Mouse (Mus musculus) CH12.LX (cell line): ENCODE results near the gene Uba2. TPM values are rescaled to one million over a fixed set of nuclear protein-coding genes. Genes with fewer than 3 reads are reported as not detected.

Experiments used
- DNase-seq: peaks from one replicate; pipeline ENCODE4 v3.0.0-alpha.2; 2013; ENCODE audit errors: extremely low read depth
- H3K27ac ChIP-seq: 2 replicates; pipeline ENCODE4 v1.5.1; 2012; ENCODE audit warnings: low read depth, mild to moderate bottlenecking, control low read depth, moderate library complexity; ENCODE audit not compliant: insufficient read depth
- H3K27me3 ChIP-seq: replicated peaks from 2 replicates; pipeline ENCODE3; 2012; ENCODE audit warnings: inconsistent platforms
- H3K36me3 ChIP-seq, 2 experiments: replicated peaks in 1 of 2; 2 replicates each; pipeline versions ENCODE3 to v1.6.1; 2012; ENCODE audit warnings: inconsistent platforms in 1 of 2, low read length in 1 of 2, mild to moderate bottlenecking in 1 of 2, mixed read lengths in 1 of 2, moderate library complexity in 1 of 2; ENCODE audit not compliant: control insufficient read depth in 1 of 2, insufficient read depth in 1 of 2
- H3K4me1 ChIP-seq, 2 experiments: 2 replicates each; pipeline ENCODE4 v1.6.1; 2012; ENCODE audit warnings: inconsistent platforms in 1 of 2, moderate library complexity in 1 of 2; ENCODE audit not compliant: insufficient read depth in 2 of 2, control insufficient read depth in 1 of 2
- H3K4me2 ChIP-seq: 2 replicates; pipeline ENCODE4 v1.6.1; 2012; ENCODE audit warnings: low read depth, mild to moderate bottlenecking, control low read depth; ENCODE audit not compliant: poor library complexity, insufficient read depth, severe bottlenecking
- H3K4me3 ChIP-seq, 3 experiments: fragments of 150-350 bp in 1 of 3; sonication (generic) in 1 of 3; replicated peaks in 1 of 3; 2 replicates each; pipeline versions ENCODE3 to v1.5.1; 2011 to 2012; ENCODE audit warnings: low read depth in 2 of 3, low read length in 2 of 3, mild to moderate bottlenecking in 2 of 3, moderate library complexity in 2 of 3, control low read depth in 1 of 3, improper control_type of control experiment in 1 of 3, inconsistent platforms in 1 of 3, mixed read lengths in 1 of 3; ENCODE audit not compliant: poor library complexity in 1 of 3
- H3K79me2 ChIP-seq: replicated peaks from 2 replicates; pipeline ENCODE4 v1.6.1; 2012; ENCODE audit warnings: mild to moderate bottlenecking, moderate library complexity; ENCODE audit not compliant: control insufficient read depth, poor library complexity, insufficient read depth, severe bottlenecking; ENCODE audit errors: extremely low read depth
- H3K9ac ChIP-seq: 2 replicates; pipeline ENCODE4 v1.6.1; 2012; ENCODE audit warnings: low read depth, mild to moderate bottlenecking, control low read depth, moderate library complexity; ENCODE audit not compliant: insufficient read depth
- H3K9me3 ChIP-seq: replicated peaks from 2 replicates; pipeline ENCODE3; 2012; ENCODE audit warnings: low read length, inconsistent platforms, mixed read lengths
- BHLHE40 ChIP-seq: IDR thresholded peaks from 2 replicates; pipeline ENCODE4 v1.6.1; 2011; ENCODE audit warnings: mild to moderate bottlenecking, low read depth, low read length, improper control_type of control experiment
- CHD1 ChIP-seq: IDR thresholded peaks from 2 replicates; pipeline ENCODE4 v1.6.1; 2012; ENCODE audit warnings: low read depth, low read length, improper control_type of control experiment, inconsistent platforms
- CHD2 ChIP-seq: IDR thresholded peaks from 2 replicates; pipeline ENCODE4 v1.6.1; 2011; ENCODE audit warnings: low read length, improper control_type of control experiment
- CTCF ChIP-seq, 2 experiments: IDR thresholded peaks in 1 of 2; conservative IDR thresholded peaks in 1 of 2; 2 replicates each; pipeline ENCODE4 v1.5.1; 2011 to 2012; ENCODE audit warnings: low read depth in 2 of 2, low read length in 2 of 2, improper control_type of control experiment in 1 of 2, inconsistent platforms in 1 of 2, mild to moderate bottlenecking in 1 of 2, moderate library complexity in 1 of 2
- E2F4 ChIP-seq: IDR thresholded peaks from 2 replicates; pipeline ENCODE4 v1.6.1; 2011; ENCODE audit warnings: low read depth, low read length, improper control_type of control experiment; ENCODE audit not compliant: insufficient replicate concordance
- ETS1 ChIP-seq: conservative IDR thresholded peaks from 2 replicates; pipeline ENCODE4 v1.6.1; 2012; ENCODE audit warnings: low read depth, mild to moderate bottlenecking, inconsistent platforms, low read length, improper control_type of control experiment, moderate library complexity
- GABPA ChIP-seq: IDR thresholded peaks from 2 replicates; pipeline ENCODE4 v1.6.1; 2012; ENCODE audit warnings: low read depth, low read length, improper control_type of control experiment, inconsistent platforms; ENCODE audit not compliant: insufficient replicate concordance
- HCFC1 ChIP-seq: IDR thresholded peaks from 2 replicates; pipeline ENCODE4 v1.6.1; 2012; ENCODE audit warnings: low read depth, mild to moderate bottlenecking, inconsistent platforms, low read length, improper control_type of control experiment
- JUN ChIP-seq: IDR thresholded peaks from 2 replicates; pipeline ENCODE4 v1.6.1; 2011; ENCODE audit warnings: low read depth, mild to moderate bottlenecking, low read length, improper control_type of control experiment, moderate library complexity; ENCODE audit not compliant: insufficient read depth
- KAT2A ChIP-seq: IDR thresholded peaks from 2 replicates; pipeline ENCODE4 v1.6.1; 2012; ENCODE audit warnings: low read length, improper control_type of control experiment, inconsistent platforms; ENCODE audit not compliant: insufficient replicate concordance
- MAFK ChIP-seq: IDR thresholded peaks from 2 replicates; pipeline ENCODE4 v1.6.1; 2011; ENCODE audit warnings: low read length, improper control_type of control experiment; ENCODE audit not compliant: insufficient replicate concordance
- MAX ChIP-seq: IDR thresholded peaks from 2 replicates; pipeline ENCODE4 v1.6.1; 2011; ENCODE audit warnings: low read length, improper control_type of control experiment
- MAZ ChIP-seq: IDR thresholded peaks from 2 replicates; pipeline ENCODE4 v1.6.1; 2012; ENCODE audit warnings: low read depth, mild to moderate bottlenecking, inconsistent platforms, low read length, improper control_type of control experiment, moderate library complexity
- MXI1 ChIP-seq: IDR thresholded peaks from 2 replicates; pipeline ENCODE4 v1.6.1; 2011; ENCODE audit warnings: mild to moderate bottlenecking, low read depth, low read length, improper control_type of control experiment
- MYC ChIP-seq: IDR thresholded peaks from 2 replicates; pipeline ENCODE4 v1.6.1; 2011; ENCODE audit warnings: low read depth, mild to moderate bottlenecking, improper control_type of control experiment, low read length
- NELFE ChIP-seq: IDR thresholded peaks from 2 replicates; pipeline ENCODE4 v1.6.1; 2011; ENCODE audit warnings: low read depth, low read length, improper control_type of control experiment
- NRF1 ChIP-seq: IDR thresholded peaks from 2 replicates; pipeline ENCODE4 v1.6.1; 2014; ENCODE audit warnings: low read depth, mild to moderate bottlenecking, inconsistent platforms, low read length, improper control_type of control experiment, moderate library complexity
- PAX5 ChIP-seq: IDR thresholded peaks from 2 replicates; pipeline ENCODE4 v1.6.1; 2012; ENCODE audit warnings: low read length, inconsistent platforms, mixed read lengths
- POLR2A ChIP-seq: IDR thresholded peaks from 2 replicates; pipeline ENCODE4 v1.6.1; 2011; ENCODE audit warnings: low read depth, mild to moderate bottlenecking, improper control_type of control experiment, low read length
- RAD21 ChIP-seq: IDR thresholded peaks from 2 replicates; pipeline ENCODE4 v1.6.1; 2011; ENCODE audit warnings: low read depth, mild to moderate bottlenecking, low read length, improper control_type of control experiment, moderate library complexity
- RCOR1 ChIP-seq: conservative IDR thresholded peaks from 2 replicates; pipeline ENCODE4 v1.6.1; 2012; ENCODE audit warnings: low read depth, mild to moderate bottlenecking, inconsistent platforms, low read length, improper control_type of control experiment
- SIN3A ChIP-seq: IDR thresholded peaks from 2 replicates; pipeline ENCODE4 v1.6.1; 2012; ENCODE audit warnings: low read length, improper control_type of control experiment, inconsistent platforms
- SMC3 ChIP-seq: IDR thresholded peaks from 2 replicates; pipeline ENCODE4 v1.6.1; 2011; ENCODE audit warnings: low read depth, low read length, improper control_type of control experiment
- TBP ChIP-seq: conservative IDR thresholded peaks from 2 replicates; pipeline ENCODE4 v1.6.1; 2011; ENCODE audit warnings: low read depth, low read length, improper control_type of control experiment
- TCF12 ChIP-seq: IDR thresholded peaks from 2 replicates; pipeline ENCODE4 v1.6.1; 2014; ENCODE audit warnings: low read depth, mild to moderate bottlenecking, inconsistent platforms, low read length, improper control_type of control experiment
- UBTF ChIP-seq: IDR thresholded peaks from 2 replicates; pipeline ENCODE4 v1.6.1; 2012; ENCODE audit warnings: low read depth, mild to moderate bottlenecking, inconsistent platforms, low read length, improper control_type of control experiment, moderate library complexity
- USF2 ChIP-seq: conservative IDR thresholded peaks from 2 replicates; pipeline ENCODE4 v1.6.1; 2011; ENCODE audit warnings: low read depth, low read length, improper control_type of control experiment
- ZC3H11A ChIP-seq: IDR thresholded peaks from 2 replicates; pipeline ENCODE4 v1.6.1; 2012; ENCODE audit warnings: low read depth, mild to moderate bottlenecking, inconsistent platforms, low read length, improper control_type of control experiment
- ZKSCAN1 ChIP-seq: IDR thresholded peaks from 2 replicates; pipeline ENCODE4 v1.6.1; 2012; ENCODE audit warnings: low read depth, inconsistent platforms, low read length, improper control_type of control experiment, borderline replicate concordance
- ZMIZ1 ChIP-seq: IDR thresholded peaks from 2 replicates; pipeline ENCODE4 v1.6.1; 2012; ENCODE audit warnings: low read depth, mild to moderate bottlenecking, inconsistent platforms, low read length, improper control_type of control experiment
- ZNF384 ChIP-seq: IDR thresholded peaks from 2 replicates; pipeline ENCODE4 v1.6.1; 2012; ENCODE audit warnings: low read depth, low read length, improper control_type of control experiment, inconsistent platforms
- dilution Hi-C: fragments of 300-500 bp; cut with MboI; formaldehyde crosslinking; loops from 2 replicates; pipeline ENCODE4 v1.14.3; 2020; ENCODE audit warnings: low sequenced_read_pairs; ENCODE audit not compliant: extremely low pct_unique_long_range_greater_than_20kb, extremely low pct_ligation_motif_present
- in situ Hi-C: fragments of 300-500 bp; cut with MboI; formaldehyde crosslinking; loops from 3 replicates; pipeline ENCODE4 v1.14.3; 2019; ENCODE audit warnings: low sequenced_read_pairs, low pct_ligation_motif_present, low pct_unique_long_range_greater_than_20kb, mixed read lengths
- polyA plus RNA-seq: library from polyadenylated mRNA; unstranded; fragments of >175 nt; gene quantifications from 2 replicates; pipeline ENCODE4 v1.2.1, GENCODE M21; 2012; ENCODE audit warnings: low read depth; ENCODE audit not compliant: insufficient read length
- total RNA-seq, 2 experiments: library from RNA; depleted of rRNA; stranded (reverse); fragments of 300-350 nt in 1 of 2; fragments of >200 nt in 1 of 2; gene quantifications; 2 replicates each; pipeline ENCODE4 v1.2.3; 2012 to 2014

The Uba2 gene
- total and polyA plus RNA-seq, 3 experiments, result 161 to 341 (median 180) TPM

DNA sequence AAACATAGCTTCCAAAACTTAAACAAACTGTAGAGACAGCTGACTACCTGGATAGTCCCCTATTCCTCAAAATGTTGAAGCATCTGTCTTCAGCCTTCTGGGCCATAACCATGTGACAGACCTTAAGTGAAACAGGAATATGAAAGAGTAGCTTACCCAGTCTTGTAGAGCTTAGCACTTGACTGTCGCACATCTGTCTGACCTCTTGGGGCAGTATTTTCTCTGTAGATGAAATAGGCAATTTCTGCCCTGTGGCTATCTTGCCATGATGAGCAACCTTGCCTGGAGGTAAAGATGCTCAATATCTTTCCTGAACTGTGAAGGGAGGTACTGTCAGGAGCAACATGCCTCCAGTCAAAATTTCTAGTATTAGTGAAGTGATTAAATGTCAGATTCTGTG lies 2.9 kb upstream of the Uba2 start:
- Histone ChIP-seq H3K27ac (no peak overlapping the region), H3K27me3 (no peaks in the 10 kb centered on the region), H3K4me1 (peaks cover 2 to 8% of the 10 kb centered on the region in 2 experiments; a peak in 3 of 4 replicates), H3K36me3 (no peaks in the 10 kb centered on the region), H3K4me2 (no peak overlapping the region), H3K9ac (no peak overlapping the region), H3K4me3 (no peak overlapping the region), H3K79me2 (peaks cover 11% of the 10 kb centered on the region), H3K9me3 (peaks cover 5% of the 10 kb centered on the region)
- dilution Hi-C loops, result no loop called here
- DNase-seq, result peak; percentile 22
- in situ Hi-C loops, result no loop called here
- peak; percentile 10 to 47; a peak in 2 of 4 replicates for TF ChIP-seq CTCF (conservative IDR thresholded peaks at IDR 0.05 in 1 of 2, IDR thresholded peaks at IDR 0.05 in 1 of 2; ENCODE audit: low read depth in 2 of 2, low read length in 2 of 2)
- TF ChIP-seq NRF1, result no peak

DNA sequence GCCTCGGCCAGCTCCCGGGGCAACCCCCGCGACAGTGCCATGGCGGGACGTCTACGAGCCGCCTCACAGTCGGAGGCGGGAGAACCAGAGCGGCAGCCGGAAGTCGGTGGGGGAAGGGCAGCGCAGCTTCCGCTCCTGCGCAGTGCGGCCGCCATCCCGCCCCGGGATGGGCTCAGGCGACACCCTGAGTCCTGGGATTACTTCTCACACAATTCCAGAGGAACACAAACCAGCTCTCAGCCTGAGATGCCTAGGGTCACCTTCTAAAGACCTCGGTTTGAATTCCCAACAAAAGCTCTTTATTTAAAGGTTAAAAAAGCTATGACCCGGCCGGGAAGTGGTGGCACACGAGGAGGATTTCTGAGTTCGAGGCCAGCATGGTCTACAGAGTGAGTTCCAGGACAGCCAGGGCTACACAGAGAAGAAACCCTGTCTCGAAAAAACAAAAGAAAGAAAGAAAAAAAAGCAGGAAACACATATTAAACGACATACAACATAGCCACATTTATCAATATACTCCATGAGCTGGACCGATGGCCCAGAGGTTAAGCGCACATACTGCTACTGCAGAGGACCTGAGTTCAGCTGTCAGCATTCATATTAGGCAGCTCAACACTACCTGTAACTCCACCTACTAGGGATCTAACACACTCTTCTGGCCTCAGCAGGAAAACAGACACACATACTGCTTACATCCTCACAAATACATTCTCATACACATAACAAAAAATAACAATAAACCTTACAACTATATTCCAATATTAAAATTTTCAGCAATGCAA lies 738 bp downstream of the Uba2 start:
- H3K9ac ChIP-seq, result peak overlapping the region; percentile 93
- dilution Hi-C loops (no loop called here), in situ Hi-C loops (loop anchor here (5.0 kb wide), 1 partner anchor 64 kb away; the partner anchor contains the start of gene Gpi1)
- DNase-seq, result peak; percentile 80
- H3K4me2 ChIP-seq, result peak overlapping the region; percentile 9; the same call in 1 of the 2 replicates
- no peaks in the 10 kb centered on the region for H3K9me3 ChIP-seq
- H3K27ac ChIP-seq, result peak overlapping the region; percentile 62
- peaks cover 2 to 18% of the 10 kb centered on the region in 2 experiments; a peak in 3 of 4 replicates for H3K4me1 ChIP-seq
- no peaks in the 10 kb centered on the region for H3K27me3 ChIP-seq
- H3K36me3 ChIP-seq, result peaks cover 12 to 21% of the 10 kb centered on the region in 2 experiments
- H3K4me3 ChIP-seq, result peak overlapping the region; percentile 90 to 95 (median 94)
- peaks cover 38% of the 10 kb centered on the region for H3K79me2 ChIP-seq
- TF ChIP-seq MAFK (no peak), UBTF (no peak), POLR2A (peak; percentile 97), ETS1 (0 out of 2 replicates have a peak, but pooled peaks have one; percentile 11), BHLHE40 (0 out of 2 replicates have a peak, but pooled peaks have one; percentile 15), ZKSCAN1 (no peak), MAX (no peak), HCFC1 (peak; percentile 84), CHD2 (peak; percentile 88), PAX5 (no peak), RAD21 (no peak), TBP (peak; percentile 81), USF2 (no peak), RCOR1 (no peak), NRF1 (peak; percentile 91), ZMIZ1 (peak; percentile 93), GABPA (no peak; the same call in 1 of the 2 replicates), KAT2A (peak; percentile 86; the same call in 1 of the 2 replicates), ZC3H11A (no peak), MXI1 (no peak), TCF12 (peak; percentile 96), MAZ (no peak), SIN3A (peak; percentile 59; the same call in 1 of the 2 replicates), NELFE (peak; percentile 96), MYC (peak; percentile 70; the same call in 1 of the 2 replicates), JUN (no peak), CHD1 (no peak), E2F4 (no peak; the same call in 1 of the 2 replicates), ZNF384 (no peak), SMC3 (no peak)
